Mouse (Mus musculus): ENCODE results near the gene Slc22a7.

DNA sequence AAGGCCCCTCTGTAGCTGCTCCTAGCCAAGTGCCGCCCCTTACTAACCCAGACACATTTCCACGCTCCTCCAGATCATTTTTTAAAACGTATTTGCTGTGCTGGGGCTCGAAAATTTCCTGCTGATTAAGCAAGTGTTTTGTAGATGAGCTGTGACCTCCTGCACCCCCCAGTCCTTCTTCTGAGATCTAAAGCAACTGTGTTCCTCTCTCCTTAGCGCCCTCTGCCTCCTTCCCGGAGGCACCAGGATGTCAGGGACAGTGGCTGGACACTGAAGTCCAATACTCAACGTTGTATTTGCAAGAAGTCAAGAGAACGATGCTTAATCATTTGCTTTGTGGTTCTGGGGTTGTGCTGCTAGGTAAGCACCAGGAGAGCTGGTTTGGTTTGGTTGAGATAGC lies 23.1 kb upstream of the Slc22a7 start:
- TF ChIP-seq CTCF (IDR thresholded peaks at IDR 0.05; ENCODE audit: extremely low read depth, insufficient read length, insufficient replicate concordance, low read depth, low read length) (no peak), POLR2A (IDR thresholded peaks at IDR 0.05; ENCODE audit: low read depth, low read length) (no peak)
